Comparison of ENCODE assay signal across 17 mouse cellular contexts in the genomic region with DNA sequence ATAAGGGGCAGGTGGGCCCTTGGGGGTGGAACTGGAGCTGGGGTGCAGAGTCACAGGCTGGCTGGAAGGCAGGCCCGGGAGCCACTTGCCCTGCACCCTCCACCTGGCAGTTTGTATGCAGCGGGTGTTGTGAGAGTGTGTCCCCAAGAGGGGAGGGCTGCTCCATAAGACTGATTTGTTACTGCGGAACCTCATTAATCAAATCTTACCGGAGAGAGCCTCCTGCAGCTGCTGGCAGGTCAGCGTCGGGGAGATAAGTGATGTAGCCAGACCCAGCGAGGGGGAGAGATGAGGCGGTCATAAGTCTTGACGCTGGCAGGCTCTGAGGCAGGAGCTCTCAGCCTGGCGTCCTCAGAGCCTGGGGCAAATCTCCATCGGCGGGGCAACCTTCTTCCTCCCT.
A peak's percentile ranks its signal among the peaks of the same experiment; 100 is the strongest.
DNase-seq lines count a peak whose midpoint lies in the region; ATAC-seq and TF ChIP-seq lines count a peak whose summit lies in the region.
"Had no signal": no experiment of that assay in that cellular context is flagged by ENCODE, and none has a peak within 500 bp of the region (broad histone marks: within the 10 kb centered on the region; RNA-seq: fewer than 3 reads in every experiment).

No protein-coding gene starts in this region.

- peak overlapping the region; percentile 13; the same call in 1 of the 2 replicates for H3K4me3 ChIP-seq in E14TG2a.4 (replicated peaks; ENCODE audit: low read length)
- no peak overlapping the region for H3K4me3 ChIP-seq in hindbrain, embryonic 14.5 days (replicated peaks; ENCODE audit: low read length)
- H3K4me3 ChIP-seq: heart, adult 2 months; heart, embryonic 15.5 days; limb, embryonic 15.5 days had no signal

- peaks cover 63% of the 10 kb centered on the region for H3K27me3 ChIP-seq in E14TG2a.4 (ENCODE audit: insufficient read depth, low read length)
- no peaks in the 10 kb centered on the region for H3K27me3 ChIP-seq in hindbrain, embryonic 14.5 days (ENCODE audit: control insufficient read depth, insufficient read depth, low read length)

- peaks cover 21% of the 10 kb centered on the region for H3K4me1 ChIP-seq in E14TG2a.4 (replicated peaks; ENCODE audit: low read depth, low read length)
- H3K4me1 ChIP-seq in hindbrain, embryonic 14.5 days (replicated peaks; ENCODE audit: control insufficient read depth, insufficient read depth, low read length) = peaks cover 32% of the 10 kb centered on the region
- H3K4me1 ChIP-seq: heart, embryonic 15.5 days had no signal

- no peaks in the 10 kb centered on the region for H3K9me3 ChIP-seq in E14TG2a.4 (ENCODE audit: low read length)
- no peaks in the 10 kb centered on the region for H3K9me3 ChIP-seq in hindbrain, embryonic 14.5 days (ENCODE audit: control insufficient read depth, low read length)
- H3K9me3 ChIP-seq: heart, embryonic 15.5 days; limb, embryonic 15.5 days had no signal

- TF ChIP-seq POLR2A in brain, embryonic 14.5 days (IDR thresholded peaks at IDR 0.05; ENCODE audit: borderline replicate concordance, extremely low read depth, insufficient read depth, insufficient read length, poor library complexity, severe bottlenecking) = no peak

- TF ChIP-seq CTCF in E14TG2a.4 (conservative IDR thresholded peaks at IDR 0.05; ENCODE audit: low read length) = no peak
- no peak for TF ChIP-seq CTCF in brain, embryonic 14.5 days (IDR thresholded peaks at IDR 0.05; ENCODE audit: borderline replicate concordance, extremely low read depth, insufficient read depth, insufficient read length)

- no peak overlapping the region for H3K4me2 ChIP-seq in hindbrain, embryonic 14.5 days (replicated peaks)
- H3K4me2 ChIP-seq: heart, embryonic 15.5 days; limb, embryonic 15.5 days had no signal

- DNase-seq in brain, embryonic 14.5 days (ENCODE audit: low read depth) = peak; percentile 41
- peak; percentile 50 for DNase-seq in hindbrain, embryonic 14.5 days (ENCODE audit: low spot score)
- peak; percentile 34 for DNase-seq in neural tube, embryonic 10.5 days (ENCODE audit: extremely low spot score, low spot score)
- DNase-seq in ovary, adult 18-20 months (ENCODE audit: low spot score) = no peak
- no peak for DNase-seq in ovary, postnatal 10 days (ENCODE audit: low spot score)
- DNase-seq in liver = no peak
- DNase-seq: adrenal gland, adult 8-10 months; cerebellum, adult 9-11 months; heart, adult 2 months; heart, postnatal 4 days; thymus, postnatal 36 days had no signal

- no peaks in the 10 kb centered on the region for H3K36me3 ChIP-seq in E14TG2a.4 (ENCODE audit: insufficient read depth, low read length)
- no peaks in the 10 kb centered on the region for H3K36me3 ChIP-seq in hindbrain, embryonic 14.5 days (replicated peaks; ENCODE audit: control insufficient read depth, insufficient read depth)
- H3K36me3 ChIP-seq: heart, embryonic 15.5 days; limb, embryonic 15.5 days had no signal

- no peak for ATAC-seq in hindbrain, embryonic 14.5 days (ENCODE audit: low FRiP score)
- ATAC-seq: intestine, embryonic 16.5 days; lung, postnatal 0 days had no signal

- H3K9ac ChIP-seq in hindbrain, embryonic 14.5 days = no peak overlapping the region
- H3K9ac ChIP-seq: heart, embryonic 15.5 days; limb, embryonic 15.5 days had no signal

- no peak overlapping the region for H3K27ac ChIP-seq in hindbrain, embryonic 14.5 days
- H3K27ac ChIP-seq: heart, adult 2 months; heart, embryonic 15.5 days; kidney, postnatal 0 days; limb, embryonic 15.5 days had no signal

- WGBS in hindbrain, embryonic 14.5 days = 17% methylated on average over 12 of the region's 12 CpGs

Comparison
In these comparisons a context has a peak if more than half of its experiments do, and no peak if none do; other contexts are left out.
1. DNase-seq: peak in brain, embryonic 14.5 days (single experiment), hindbrain, embryonic 14.5 days (single experiment) and neural tube, embryonic 10.5 days (single experiment); none in ovary, adult 18-20 months (single experiment), ovary, postnatal 10 days (single experiment) and liver (single experiment).